Mouse (Mus musculus): Measurements from ENCODE around the gene Ino80d.
A peak's percentile ranks its signal among the peaks of the same experiment; 100 is the strongest.

Ino80d gene

GRCm38 (mm10) chr1:62991021-62991420 lies 123.4 kb downstream of the Ino80d start:
- no peak for DNase-seq (ENCODE audit: low read depth, low spot score)

DNA sequence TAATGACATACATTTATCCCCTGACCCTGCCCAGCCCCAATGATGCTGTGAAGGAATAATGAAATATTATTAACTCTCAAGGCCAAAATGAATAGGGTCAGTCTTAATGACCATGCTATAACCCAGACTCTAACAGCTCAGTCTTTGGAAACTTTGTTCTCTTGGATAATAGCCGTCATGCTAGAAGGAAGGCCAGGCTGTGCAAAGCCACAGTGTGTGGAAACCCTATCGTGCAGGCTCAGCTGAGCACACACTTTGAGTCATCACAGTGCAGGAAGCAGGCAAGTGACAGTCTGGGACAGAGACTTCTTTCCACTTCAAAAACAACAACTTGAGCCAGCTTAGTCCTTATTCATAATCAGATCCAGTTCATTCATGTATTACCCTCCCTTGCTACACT lies 126.9 kb downstream of the Ino80d start:
- no peak for DNase-seq (ENCODE audit: low read depth, low spot score)

DNA sequence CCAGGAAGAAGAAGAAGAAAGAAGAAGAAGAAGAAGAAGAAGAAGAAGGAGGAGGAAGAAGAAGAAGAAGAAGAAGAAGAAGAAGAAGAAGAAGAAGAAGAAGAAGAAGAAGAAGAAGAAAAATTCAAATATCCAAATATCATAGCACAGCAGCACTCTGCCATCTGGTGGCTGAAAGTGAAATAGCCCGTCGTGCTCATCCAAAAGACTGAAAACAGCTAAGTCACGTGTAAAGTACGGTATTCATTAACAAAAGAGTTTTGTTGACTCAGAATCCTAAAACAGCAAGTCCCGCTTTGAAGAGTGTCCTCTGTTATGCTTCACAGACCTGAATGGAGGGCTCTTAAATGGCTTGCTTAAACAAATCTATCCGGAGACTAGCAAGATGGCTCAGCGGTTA lies 128.2 kb downstream of the Ino80d start:
- peak; percentile 77 for DNase-seq (ENCODE audit: low read depth, low spot score)

DNA sequence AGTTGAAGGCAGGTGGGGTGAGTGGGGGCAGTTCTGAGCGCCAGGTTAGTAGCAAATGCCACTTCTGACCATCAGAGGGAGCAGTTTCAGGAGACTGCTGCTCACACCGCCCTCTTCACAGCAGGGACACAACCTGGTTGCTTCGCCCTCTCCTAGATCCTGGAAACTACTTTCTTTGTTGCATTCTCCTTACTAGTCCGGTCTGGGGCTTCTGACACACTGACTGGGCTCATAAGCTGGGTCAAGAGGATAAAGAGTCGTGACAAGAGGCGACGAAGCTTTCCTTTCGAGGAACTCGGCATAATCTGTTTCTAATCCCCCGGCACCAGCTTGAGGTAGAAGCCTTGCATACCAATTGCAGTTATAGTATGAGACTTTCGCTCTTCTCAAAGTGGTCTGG lies 129.9 kb downstream of the Ino80d start:
- DNase-seq (ENCODE audit: low read depth, low spot score) = peak; percentile 65

GRCm38 (mm10) chr1:62976742-62977141 lies 137.7 kb downstream of the Ino80d start:
- DNase-seq (ENCODE audit: low read depth, low spot score) = peak; percentile 53

DNA sequence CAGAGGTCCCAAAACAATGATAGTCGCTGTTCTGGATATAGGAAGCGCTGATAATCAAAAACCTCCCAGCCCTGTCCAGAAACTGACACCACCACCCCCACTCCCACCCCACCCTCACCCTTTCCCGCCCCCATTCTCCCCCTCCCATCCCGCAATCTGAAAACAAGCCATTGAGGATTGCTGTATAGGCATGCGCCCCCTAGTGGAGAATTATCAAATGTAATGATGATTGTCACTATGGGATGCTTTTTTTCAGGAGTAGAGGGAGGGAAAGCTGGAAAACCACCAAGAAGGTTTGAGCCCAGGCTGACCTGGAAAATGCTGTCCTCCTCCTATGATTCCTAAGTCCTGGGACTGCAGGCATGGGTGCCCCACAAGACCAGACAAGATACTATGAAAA lies 147.6 kb downstream of the Ino80d start:
- DNase-seq (ENCODE audit: low read depth, low spot score) = peak; percentile 39

DNA sequence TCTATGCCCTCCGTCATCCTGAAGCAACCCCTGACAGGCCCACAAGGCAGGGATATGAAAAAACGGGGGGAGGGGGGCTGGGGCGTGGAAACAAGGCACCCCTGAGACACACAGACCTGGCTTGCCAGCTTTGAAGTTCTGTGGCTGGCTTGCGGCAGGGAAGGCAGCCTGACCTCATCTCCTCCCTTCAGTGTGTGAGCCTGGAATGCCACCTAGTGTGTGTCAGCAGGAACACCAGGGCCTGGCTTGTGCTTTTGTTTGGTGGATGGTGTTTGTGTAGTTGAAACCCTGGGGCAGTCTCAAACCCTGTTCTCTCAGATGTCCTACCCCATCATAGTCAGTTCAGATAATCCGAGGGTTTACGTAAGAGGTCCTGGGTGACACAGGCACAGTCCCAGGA lies 150.2 kb downstream of the Ino80d start:
- peak; percentile 88 for DNase-seq (ENCODE audit: low read depth, low spot score)

- DNase-seq (ENCODE audit: low read depth, low spot score) = no peak
Observed at GRCm38 (mm10) chr1:62956942-62957645, 157.4 kb downstream of the Ino80d start.

DNA sequence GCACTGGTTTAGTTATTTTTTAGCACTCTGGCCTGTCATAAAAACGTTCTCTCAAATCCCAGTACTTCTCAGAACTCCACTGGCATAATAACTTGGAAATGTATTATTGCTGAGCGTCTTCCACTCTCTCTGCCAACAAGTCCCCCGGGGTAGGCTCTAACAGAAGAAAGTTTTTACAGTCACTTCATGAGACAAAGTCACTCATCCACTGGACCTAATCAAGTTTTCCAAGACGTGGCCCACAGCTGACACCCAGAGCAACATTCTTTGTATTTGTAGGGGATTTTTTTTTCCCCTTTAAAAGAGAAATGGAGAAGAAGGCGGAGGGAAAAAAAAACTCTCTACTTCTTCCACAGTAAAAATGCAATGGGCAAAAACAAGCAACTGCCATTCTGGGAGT lies 157.9 kb downstream of the Ino80d start:
- DNase-seq (ENCODE audit: low read depth, low spot score) = no peak

GRCm38 (mm10) chr1:62955340-62955739 lies 159.1 kb downstream of the Ino80d start:
- no peak for DNase-seq (ENCODE audit: low read depth, low spot score)

GRCm38 (mm10) chr1:62953036-62953435 lies 161.4 kb downstream of the Ino80d start:
- no peak for DNase-seq (ENCODE audit: low read depth, low spot score)

DNA sequence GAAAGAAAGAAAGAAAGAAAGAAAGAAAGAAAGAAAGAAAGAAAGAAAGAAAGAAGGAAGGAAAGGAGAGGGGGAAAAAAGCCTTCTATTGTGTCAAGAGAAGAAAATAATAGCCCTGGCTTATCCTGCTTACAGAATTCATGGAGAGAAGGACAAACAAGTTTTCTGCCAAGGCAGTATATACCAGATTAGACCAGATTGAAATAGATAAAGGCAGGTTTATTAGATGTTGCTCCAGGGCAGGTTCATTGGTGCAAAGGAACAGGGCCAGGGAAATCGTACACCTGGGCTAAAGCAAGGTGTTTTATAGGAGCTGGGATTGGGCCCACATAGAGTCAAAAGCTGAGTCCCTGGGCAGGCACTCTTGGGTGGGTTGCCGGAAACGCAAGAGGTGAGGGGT lies 162.1 kb downstream of the Ino80d start:
- no peak for DNase-seq (ENCODE audit: low read depth, low spot score)

GRCm38 (mm10) chr1:62951067-62951809 lies 163.2 kb downstream of the Ino80d start:
- DNase-seq (ENCODE audit: low read depth, low spot score) = peak; percentile 86

- DNase-seq (ENCODE audit: low read depth, low spot score) = no peak
Observed at GRCm38 (mm10) chr1:62950526-62950925, 163.9 kb downstream of the Ino80d start.

GRCm38 (mm10) chr1:62947807-62948206 lies 166.7 kb downstream of the Ino80d start:
- DNase-seq (ENCODE audit: low read depth, low spot score) = no peak

GRCm38 (mm10) chr1:62946987-62947386 lies 167.5 kb downstream of the Ino80d start:
- peak; percentile 45 for DNase-seq (ENCODE audit: low read depth, low spot score)

- no peak for DNase-seq (ENCODE audit: low read depth, low spot score)
Observed at GRCm38 (mm10) chr1:62934752-62935329, 179.6 kb downstream of the Ino80d start.

DNA sequence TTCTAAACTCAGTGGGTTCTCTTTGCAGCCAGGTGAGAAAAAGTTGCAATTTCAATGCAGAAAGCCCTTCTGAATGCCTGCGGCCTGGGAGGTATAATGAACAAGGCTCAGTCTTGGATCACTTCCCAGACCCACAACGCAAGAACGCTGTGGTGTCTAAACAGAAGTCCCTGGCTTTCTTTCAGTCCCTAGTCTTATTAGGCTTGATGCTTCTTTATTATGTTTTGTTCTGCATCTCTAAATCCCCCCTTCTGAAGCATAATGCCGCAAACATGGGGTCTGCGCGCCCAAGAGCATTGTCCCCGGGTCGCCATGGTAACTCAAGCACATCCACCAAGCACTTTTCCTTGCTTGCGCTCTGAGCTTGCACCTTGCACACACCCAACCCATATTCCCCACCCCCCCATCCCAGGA lies 180.4 kb downstream of the Ino80d start:
- DNase-seq (ENCODE audit: low read depth, low spot score) = peak; percentile 78

GRCm38 (mm10) chr1:62933288-62934099 lies 181.0 kb downstream of the Ino80d start:
- DNase-seq (ENCODE audit: low read depth, low spot score) = peak; percentile 17

DNA sequence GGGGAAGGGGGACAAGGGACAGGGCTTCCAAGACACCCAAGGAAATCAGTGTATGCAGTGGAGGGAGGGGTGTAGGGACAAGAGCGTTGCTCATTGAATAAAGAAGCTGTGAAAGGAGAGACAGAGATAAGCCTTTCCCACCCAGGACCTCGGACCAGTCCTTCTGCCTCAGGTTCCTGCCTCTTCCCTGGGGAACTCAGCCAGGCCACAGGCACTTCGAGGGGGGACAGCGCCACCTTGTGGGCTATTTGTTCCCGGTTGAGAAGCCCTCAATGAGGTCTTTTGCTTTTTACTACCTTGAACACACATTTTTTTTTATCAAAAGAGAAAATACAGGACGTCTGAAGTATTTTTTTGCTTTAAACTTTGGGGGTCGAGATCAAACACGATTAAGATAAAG lies 185.0 kb downstream of the Ino80d start:
- DNase-seq (ENCODE audit: low read depth, low spot score) = peak; percentile 85

GRCm38 (mm10) chr1:62919219-62919618 lies 195.2 kb downstream of the Ino80d start:
- DNase-seq (ENCODE audit: low read depth, low spot score) = peak; percentile 21

- no peak for DNase-seq (ENCODE audit: low read depth, low spot score)
Observed at GRCm38 (mm10) chr1:62916609-62917008, 197.9 kb downstream of the Ino80d start.
